Mouse (Mus musculus) lung, postnatal 0 days (tissue): Measurements from ENCODE around the gene Gpx7.
A peak's percentile ranks its signal among the peaks of the same experiment; 100 is the strongest.

Source experiments
- CTCF ChIP-seq: IDR thresholded peaks from 2 replicates; pipeline ENCODE4 v1.5.1; 2016; ENCODE audit warnings: antibody characterized with exemption, mild to moderate bottlenecking
- EP300 ChIP-seq: IDR thresholded peaks from 2 replicates; pipeline ENCODE4 v1.6.1; 2016; ENCODE audit warnings: antibody characterized with exemption, mild to moderate bottlenecking, control low read depth

DNA sequence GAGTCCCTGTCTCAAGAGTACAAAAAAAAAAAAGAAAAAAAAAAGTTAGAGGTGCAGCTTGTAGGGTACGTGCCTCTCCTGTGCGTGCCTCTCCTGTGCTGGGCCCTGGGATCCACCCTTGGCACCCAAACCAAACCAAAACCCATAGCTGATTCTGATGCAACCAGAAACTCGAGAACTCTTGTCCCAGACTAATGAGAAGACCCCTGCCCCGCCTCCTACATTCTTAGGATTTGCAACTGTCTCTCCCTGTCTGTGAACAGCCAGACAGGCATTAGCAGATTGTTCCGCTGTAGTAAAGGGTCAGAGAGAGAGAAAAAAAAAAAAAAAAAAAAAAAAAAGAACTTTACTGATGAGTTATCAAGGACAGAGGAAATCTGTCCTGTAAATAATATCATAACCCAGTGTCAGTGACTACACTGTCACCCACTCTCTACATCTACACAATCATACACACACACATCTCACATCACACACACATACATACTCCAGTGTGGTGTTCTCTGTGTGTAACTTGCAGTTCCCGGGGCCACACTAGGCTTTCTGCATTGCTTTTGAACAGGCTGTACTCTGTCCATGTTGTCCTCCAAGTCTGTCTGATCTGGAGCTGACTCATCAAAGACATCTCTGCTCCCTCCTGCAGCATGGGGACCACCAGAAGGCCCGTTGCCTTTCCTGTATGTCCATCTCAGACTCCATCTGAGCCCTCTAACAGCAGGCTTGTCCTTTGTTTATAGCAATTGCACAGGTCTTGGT lies 43.2 kb downstream of the Gpx7 start:
- TF ChIP-seq EP300, result 0 out of 2 replicates have a peak, but pooled peaks have one; percentile 9
- TF ChIP-seq CTCF, result no peak
